Mouse (Mus musculus) neutrophil, adult 83 days (primary cell): ENCODE results near the gene Vmn1r52. TPM values are rescaled to one million over a fixed set of nuclear protein-coding genes. Genes with fewer than 3 reads are reported as not detected.

ENCODE experiments used
- total RNA-seq, 2 experiments: library from RNA; stranded (reverse); gene quantifications; one replicate each; pipeline ENCODE4 v1.2.4; 2023

Gene Vmn1r52
- total RNA-seq = not detected

GRCm38 (mm10) chr6:90174508-90174907, at the start of gene Vmn1r52:
TSS of gene Vmn1r52 (plus strand) at chr6:90174808.

GRCm38 (mm10) chr6:90202493-90202892, 27.9 kb downstream of the Vmn1r52 start, which contains the start of gene V1ra8:
TSS of gene V1ra8 (plus strand) at chr6:90202793.

GRCm38 (mm10) chr6:90224338-90224737, 49.7 kb downstream of the Vmn1r52 start, which contains the start of gene Vmn1r53:
TSS of gene Vmn1r53 (minus strand) at chr6:90224438.

Other genes with a start within 250 kb of the Vmn1r52 start
- not detected for gene Vmn1r45, start 234.2 kb upstream of the Vmn1r52 start, total RNA-seq
- not detected for gene Vmn1r46, start 205.5 kb upstream of the Vmn1r52 start, total RNA-seq
- not detected for gene Vmn1r47, start 158.7 kb upstream of the Vmn1r52 start, total RNA-seq
- not detected for gene Vmn1r48, start 138.0 kb upstream of the Vmn1r52 start, total RNA-seq
- not detected for gene Vmn1r49, start 96.3 kb upstream of the Vmn1r52 start, total RNA-seq
- not detected for gene Vmn1r50, start 73.4 kb upstream of the Vmn1r52 start, total RNA-seq
- gene Vmn1r51, start 52.2 kb upstream of the Vmn1r52 start, total RNA-seq = not detected
- gene V1ra8, start 28.0 kb downstream of the Vmn1r52 start, total RNA-seq = not detected
- not detected for gene Vmn1r53, start 49.6 kb downstream of the Vmn1r52 start, total RNA-seq
- gene Vmn1r54, start 71.5 kb downstream of the Vmn1r52 start, total RNA-seq = not detected
- gene BC048671, start 126.4 kb downstream of the Vmn1r52 start, total RNA-seq = not detected
- 10 to 100 TPM; 23.0 to 24.7 TPM for gene Chst13, start 150.4 kb downstream of the Vmn1r52 start, total RNA-seq
- gene Uroc1, start 158.5 kb downstream of the Vmn1r52 start, total RNA-seq = not detected
- 10 to 100 TPM; 36.9 to 38.4 TPM for gene Zxdc, start 194.7 kb downstream of the Vmn1r52 start, total RNA-seq